Mouse (Mus musculus) neural tube, embryonic 14.5 days (tissue): ENCODE results near the gene Sin3a. TPM values are rescaled to one million over a fixed set of nuclear protein-coding genes. Genes with fewer than 3 reads are reported as not detected.

ENCODE experiments used
- ATAC-seq: fragments of 200-750 bp; cut with Nextera tagmentation; 2 replicates; pipeline ENCODE4 v1.8.0; 2017; ENCODE audit warnings: low read depth, mild to moderate bottlenecking, moderate TSS enrichment, moderate library complexity
- H3K27ac ChIP-seq: fragments of 300-500 bp; sonication (generic); 2 replicates; pipeline ENCODE4 v1.5.1; 2014; ENCODE audit warnings: low read depth, mild to moderate bottlenecking, control low read depth, low read length, moderate library complexity, mixed read lengths
- H3K27me3 ChIP-seq: fragments of 300-500 bp; sonication (generic); 2 replicates; pipeline ENCODE4 v1.6.1; 2014; ENCODE audit warnings: low read length; ENCODE audit not compliant: control insufficient read depth, insufficient read depth
- H3K36me3 ChIP-seq: fragments of 300-500 bp; sonication (generic); 2 replicates; pipeline ENCODE4 v1.6.1; 2014; ENCODE audit warnings: low read length, mixed read lengths; ENCODE audit not compliant: control insufficient read depth, insufficient read depth
- H3K4me1 ChIP-seq: fragments of 300-500 bp; sonication (generic); 2 replicates; pipeline ENCODE4 v1.6.1; 2014; ENCODE audit warnings: low read length; ENCODE audit not compliant: control insufficient read depth, insufficient read depth
- H3K4me2 ChIP-seq: fragments of 300-500 bp; sonication (generic); 2 replicates; pipeline ENCODE4 v1.6.1; 2014; ENCODE audit warnings: mild to moderate bottlenecking, low read depth, low read length, control low read depth
- H3K4me3 ChIP-seq: fragments of 300-500 bp; sonication (generic); 2 replicates; pipeline ENCODE4 v1.5.1; 2014; ENCODE audit warnings: low read depth, low read length, control low read depth, mixed read lengths
- H3K9ac ChIP-seq: fragments of 300-500 bp; sonication (generic); replicated peaks from 2 replicates; pipeline ENCODE4 v1.6.1; 2014; ENCODE audit warnings: low read depth, mild to moderate bottlenecking, control low read depth, low read length, mixed read lengths
- H3K9me3 ChIP-seq: fragments of 300-500 bp; sonication (generic); 2 replicates; pipeline ENCODE4 v1.6.1; 2016; ENCODE audit warnings: low read length; ENCODE audit not compliant: control insufficient read depth
- WGBS: fragments of 180-500 bp; shearing (Covaris S2); extraction: QIAGEN DNeasy Blood & Tissue Kit; methylation state at CpG from one replicate; pipeline ENCODE4 v1.1.7; 2014; 5-methylcytosine and 5-hydroxymethylcytosine counted together
- polyA plus RNA-seq: library from polyadenylated mRNA; unstranded; fragments of >200 nt; fragmentation: Nextera tagmentation; extraction: Ambion mirVana; gene quantifications from 2 replicates; pipeline ENCODE4 v1.2.1, GENCODE M21; 2014

Gene Sin3a
- polyA plus RNA-seq, 1 experiment from 2014 or later = 26.8 TPM

DNA sequence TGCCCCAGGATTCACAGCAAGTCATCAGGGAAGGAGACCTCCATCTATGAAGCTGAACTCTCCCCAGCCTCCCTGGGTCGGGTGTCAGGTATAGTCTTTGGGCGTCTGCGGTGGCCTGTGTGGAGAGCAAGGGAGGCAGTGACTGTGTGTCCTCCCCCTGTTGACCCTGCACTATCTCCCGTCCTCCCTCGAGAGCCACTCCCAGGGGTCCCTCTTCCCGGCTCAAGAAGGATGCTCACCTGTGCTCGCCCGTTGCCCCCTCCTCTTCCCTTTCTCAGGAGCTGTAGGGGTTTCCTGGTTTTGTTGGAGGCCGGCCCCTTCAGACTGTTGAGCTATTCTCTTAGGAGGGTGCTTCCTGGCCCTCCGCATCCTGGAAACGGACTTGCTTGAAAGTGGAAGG is 71.4 kb downstream of the Sin3a start:
- Histone ChIP-seq H3K27ac (no peak overlapping the region), H3K36me3 (peaks cover 26% of the 10 kb centered on the region), H3K4me1 (peaks cover 9% of the 10 kb centered on the region), H3K27me3 (no peaks in the 10 kb centered on the region), H3K9ac (no peak overlapping the region), H3K9me3 (no peaks in the 10 kb centered on the region), H3K4me2 (no peak overlapping the region), H3K4me3 (no peak overlapping the region)
- WGBS = 83% methylated on average over 11 of the region's 11 CpGs
- ATAC-seq = no peak

GRCm38 (mm10) chr9:57144830-57145229 is 73.0 kb downstream of the Sin3a start:
- H3K9me3 ChIP-seq = no peaks in the 10 kb centered on the region
- H3K27ac ChIP-seq = no peak overlapping the region
- no peak overlapping the region for H3K4me3 ChIP-seq
- H3K36me3 ChIP-seq = peaks cover 14% of the 10 kb centered on the region; the same call in 1 of the 2 replicates
- no peak overlapping the region for H3K4me2 ChIP-seq
- no peak overlapping the region for H3K9ac ChIP-seq
- 90% methylated on average over 8 of the region's 8 CpGs for WGBS
- H3K27me3 ChIP-seq = no peaks in the 10 kb centered on the region
- peaks cover 14% of the 10 kb centered on the region for H3K4me1 ChIP-seq
- no peak for ATAC-seq

GRCm38 (mm10) chr9:57146451-57147066 is 74.7 kb downstream of the Sin3a start:
- Histone ChIP-seq H3K4me2 (no peak overlapping the region; the same call in 1 of the 2 replicates), H3K27ac (no peak overlapping the region), H3K27me3 (no peaks in the 10 kb centered on the region), H3K4me3 (no peak overlapping the region), H3K36me3 (0 out of 2 replicates have a peak, but pooled peaks cover under 1% of the 10 kb centered on the region), H3K4me1 (peaks cover 14% of the 10 kb centered on the region), H3K9me3 (no peaks in the 10 kb centered on the region), H3K9ac (no peak overlapping the region)
- 86% methylated on average over 17 of the region's 17 CpGs for WGBS
- ATAC-seq = no peak

DNA sequence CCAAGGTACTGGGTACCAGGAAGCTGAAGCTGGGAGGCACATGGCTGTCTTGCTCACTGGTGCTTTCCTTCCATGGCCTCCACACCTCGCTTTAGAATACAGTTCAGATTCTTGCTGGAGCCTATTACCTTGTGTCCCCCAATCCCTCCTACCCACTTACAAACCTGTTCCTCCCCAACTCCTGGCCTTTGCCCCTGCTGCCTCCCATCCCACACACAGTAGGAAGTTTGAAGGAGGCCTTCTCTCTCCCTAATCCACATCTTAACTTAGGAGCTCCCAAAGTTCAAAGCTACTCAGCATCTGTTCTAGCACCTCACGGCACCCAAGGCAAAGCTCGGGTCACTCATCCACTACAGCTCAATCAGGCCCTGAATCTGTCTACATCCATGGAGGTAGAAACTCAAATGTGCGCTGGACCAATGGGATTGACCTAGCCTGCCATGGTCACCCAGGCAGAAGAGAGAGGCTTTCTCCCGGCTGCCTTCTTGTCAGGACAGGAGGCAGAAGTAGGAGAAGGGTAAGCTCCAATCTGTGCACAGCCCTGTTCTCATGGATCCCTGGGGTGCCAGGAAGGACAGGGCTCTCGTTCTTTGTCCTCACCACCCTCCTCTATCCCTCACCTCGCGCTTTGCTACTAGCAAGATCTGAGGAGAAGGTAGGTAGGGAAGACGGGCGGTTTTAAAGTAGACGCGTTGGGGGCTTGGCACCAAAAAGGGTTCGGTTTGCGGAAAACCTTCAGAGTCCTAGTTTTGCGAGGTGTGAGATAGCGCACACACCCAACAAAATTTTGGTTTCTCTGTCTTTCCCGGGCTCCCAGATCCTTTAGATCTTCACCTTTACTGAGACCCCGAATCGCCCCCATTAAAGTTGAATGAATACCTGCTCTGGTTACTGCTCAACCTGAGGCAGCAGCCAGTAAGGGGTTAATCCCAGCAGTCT is 75.6 kb downstream of the Sin3a start:
- 8% methylated on average over 19 of the region's 19 CpGs for WGBS
- peak overlapping the region; percentile 67 for H3K9ac ChIP-seq
- peak overlapping the region; percentile 50 for H3K4me3 ChIP-seq
- no peaks in the 10 kb centered on the region for H3K27me3 ChIP-seq
- H3K27ac ChIP-seq = peak overlapping the region; percentile 90
- no peaks in the 10 kb centered on the region for H3K9me3 ChIP-seq
- H3K4me1 ChIP-seq = peaks cover 14% of the 10 kb centered on the region
- peak overlapping the region; percentile 80 for H3K4me2 ChIP-seq
- ATAC-seq = peak; percentile 39
- no peaks in the 10 kb centered on the region for H3K36me3 ChIP-seq

- peak within 1 kb of the TSS; percentile 80 for H3K4me2 ChIP-seq
- WGBS = under 1% methylated on average over 27 of the region's 27 CpGs
Measured at GRCm38 (mm10) chr9:57148144-57148878, 76.5 kb downstream of the Sin3a start, which contains the start of gene Neil1. Gene Neil1 (minus strand): TSS chr9:57148305.

GRCm38 (mm10) chr9:57149021-57149420 is 77.2 kb downstream of the Sin3a start:
- Histone ChIP-seq H3K4me1 (peaks cover 14% of the 10 kb centered on the region), H3K9ac (peak overlapping the region; percentile 55), H3K4me3 (peak overlapping the region; percentile 50), H3K36me3 (no peaks in the 10 kb centered on the region), H3K27me3 (no peaks in the 10 kb centered on the region), H3K4me2 (peak overlapping the region; percentile 80), H3K9me3 (no peaks in the 10 kb centered on the region), H3K27ac (peak overlapping the region; percentile 90)
- 64% methylated on average over 6 of the region's 6 CpGs for WGBS
- ATAC-seq = no peak

More at GRCm38 (mm10) chr9:57148144-57148878, 76.5 kb downstream of the Sin3a start, which contains the start of gene Neil1:
- Histone ChIP-seq H3K4me3 (peak within 1 kb of the TSS; percentile 50), H3K4me1 (peaks cover 14% of the 10 kb centered on the region), H3K36me3 (no peaks in the 10 kb centered on the region), H3K9me3 (no peaks in the 10 kb centered on the region), H3K9ac (peak within 1 kb of the TSS; percentile 67), H3K27me3 (no peaks in the 10 kb centered on the region), H3K27ac (peak within 1 kb of the TSS; percentile 90)
- peak; percentile 94 for ATAC-seq

GRCm38 (mm10) chr9:57150192-57150591 is 78.4 kb downstream of the Sin3a start:
- no peak overlapping the region for H3K9ac ChIP-seq
- no peak for ATAC-seq
- 86% methylated on average over 5 of the region's 5 CpGs for WGBS

GRCm38 (mm10) chr9:57152331-57152730 is 80.5 kb downstream of the Sin3a start:
- Histone ChIP-seq H3K4me1 (peaks cover 15% of the 10 kb centered on the region), H3K27me3 (no peaks in the 10 kb centered on the region), H3K4me2 (no peak overlapping the region), H3K9ac (no peak overlapping the region), H3K36me3 (0 out of 2 replicates have a peak, but pooled peaks cover 3% of the 10 kb centered on the region), H3K9me3 (no peaks in the 10 kb centered on the region), H3K4me3 (no peak overlapping the region), H3K27ac (no peak overlapping the region)
- WGBS = 45% methylated on average over 6 of the region's 6 CpGs
- ATAC-seq = no peak

More at GRCm38 (mm10) chr9:57150192-57150591, 78.4 kb downstream of the Sin3a start:
- Histone ChIP-seq H3K9me3 (no peaks in the 10 kb centered on the region), H3K27ac (no peak overlapping the region), H3K4me1 (peaks cover 14% of the 10 kb centered on the region), H3K4me2 (no peak overlapping the region), H3K36me3 (no peaks in the 10 kb centered on the region), H3K4me3 (no peak overlapping the region), H3K27me3 (no peaks in the 10 kb centered on the region)
